Mouse (Mus musculus) splenic B cell, adult 2 months (primary cell): ENCODE measurements around the gene Pabpn1l.
"Not testable (repeated sequence)": the region's sequence is repeated elsewhere in the genome, so short reads cannot be mapped to it uniquely, and the experiment has no call there.

Experiments
- DNase-seq: peaks from one replicate; pipeline ENCODE4 v3.0.0-alpha.2; 2011; ENCODE audit warnings: low read depth, low spot score
- H3K27me3 ChIP-seq: 2 replicates; pipeline ENCODE4 v1.6.1; 2012; ENCODE audit warnings: mild to moderate bottlenecking, low read length, moderate library complexity, mixed read lengths; ENCODE audit not compliant: control insufficient read depth, poor library complexity, insufficient read depth, severe bottlenecking
- H3K36me3 ChIP-seq: 2 replicates; pipeline ENCODE4 v1.6.1; 2012; ENCODE audit warnings: mild to moderate bottlenecking, low read length, moderate library complexity, mixed read lengths; ENCODE audit not compliant: control insufficient read depth, poor library complexity, insufficient read depth, severe bottlenecking

Gene Pabpn1l

DNA sequence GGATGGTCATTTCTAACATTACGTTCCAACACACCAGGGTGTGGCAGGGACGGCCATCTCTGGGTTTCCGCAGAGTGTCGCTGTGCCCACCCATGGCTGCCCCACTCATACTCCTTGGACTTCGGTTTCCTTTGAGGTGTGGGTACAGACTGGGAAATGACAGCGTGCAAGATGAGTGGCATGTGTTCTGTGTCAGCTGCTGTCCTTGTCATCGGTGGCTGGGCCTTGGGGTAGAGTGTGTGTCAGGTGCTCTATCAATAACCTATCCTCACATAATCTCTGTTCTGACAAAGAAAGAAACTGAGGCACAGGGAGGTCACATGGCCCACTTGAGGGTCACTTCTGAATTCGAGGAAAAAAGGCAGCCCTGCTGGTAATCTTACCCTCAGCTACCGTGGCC lies 14.7 kb upstream of the Pabpn1l start:
- no peak for DNase-seq
- peaks cover 23% of the 10 kb centered on the region for H3K36me3 ChIP-seq

DNA sequence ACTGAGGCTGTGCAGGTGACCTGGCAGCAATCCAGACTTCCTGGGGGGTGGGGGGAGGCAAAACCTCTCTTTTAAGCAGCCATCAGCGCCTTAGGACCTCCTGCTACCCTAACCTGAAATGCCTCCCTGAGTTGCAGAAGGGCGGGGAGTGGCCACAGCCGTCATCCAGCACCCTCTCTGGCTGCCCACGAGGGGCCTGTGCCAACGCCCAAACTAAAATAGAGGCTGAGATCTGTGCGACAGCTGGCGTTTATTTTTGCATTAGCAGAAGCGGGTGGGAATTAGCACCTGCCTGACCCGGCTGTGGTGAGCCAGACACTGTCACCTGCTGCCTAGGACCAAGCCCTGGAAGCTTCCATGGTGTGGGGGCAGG lies 14.2 kb upstream of the Pabpn1l start:
- Histone ChIP-seq H3K36me3 (peaks cover 24% of the 10 kb centered on the region), H3K27me3 (no peaks in the 10 kb centered on the region)
- no peak for DNase-seq

More for the DNA sequence above, 14.7 kb upstream of the Pabpn1l start:
- no peaks in the 10 kb centered on the region for H3K27me3 ChIP-seq

GRCm38 (mm10) chr8:122635878-122636802 lies 13.6 kb upstream of the Pabpn1l start:
- no peak for DNase-seq
- Histone ChIP-seq H3K36me3 (peaks cover 23% of the 10 kb centered on the region), H3K27me3 (no peaks in the 10 kb centered on the region)

- no peak for DNase-seq
- H3K27me3 ChIP-seq = no peaks in the 10 kb centered on the region
Observed at GRCm38 (mm10) chr8:122633205-122633604, 10.7 kb upstream of the Pabpn1l start.

GRCm38 (mm10) chr8:122632134-122632533 lies 9.6 kb upstream of the Pabpn1l start:
- DNase-seq, H3K27me3 ChIP-seq: not testable (repeated sequence)

More at GRCm38 (mm10) chr8:122633205-122633604, 10.7 kb upstream of the Pabpn1l start:
- H3K36me3 ChIP-seq = peaks cover 26% of the 10 kb centered on the region

GRCm38 (mm10) chr8:122630696-122631095 lies 8.2 kb upstream of the Pabpn1l start:
- DNase-seq = no peak
- Histone ChIP-seq H3K36me3 (peaks cover 22% of the 10 kb centered on the region), H3K27me3 (no peaks in the 10 kb centered on the region)

More at GRCm38 (mm10) chr8:122632134-122632533, 9.6 kb upstream of the Pabpn1l start:
- H3K36me3 ChIP-seq = peaks cover 26% of the 10 kb centered on the region

GRCm38 (mm10) chr8:122629388-122629787 lies 6.8 kb upstream of the Pabpn1l start:
- no peak for DNase-seq
- Histone ChIP-seq H3K36me3 (peaks cover 17% of the 10 kb centered on the region), H3K27me3 (no peaks in the 10 kb centered on the region)

DNA sequence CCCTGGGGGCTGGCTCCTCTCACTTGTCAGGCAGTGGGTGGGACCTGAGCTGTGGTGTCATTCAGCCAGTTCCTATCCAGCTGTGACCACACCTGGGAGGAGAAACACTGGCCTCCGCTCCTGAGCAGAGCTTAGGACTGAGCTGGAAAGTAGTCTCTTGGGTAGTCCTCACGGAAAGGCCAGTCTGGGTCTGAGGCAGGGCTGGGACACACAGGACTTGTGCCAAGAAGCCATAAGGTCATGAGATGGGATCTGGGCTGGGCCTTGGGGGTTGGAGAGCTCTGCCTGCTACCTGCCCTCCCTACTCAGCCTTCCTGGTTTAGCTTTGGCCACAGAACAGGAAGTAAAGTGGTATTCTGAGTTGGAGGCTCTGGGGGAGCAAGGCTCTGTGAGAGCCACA lies 4.4 kb upstream of the Pabpn1l start:
- Histone ChIP-seq H3K27me3 (no peaks in the 10 kb centered on the region), H3K36me3 (peaks cover 9% of the 10 kb centered on the region)
- DNase-seq = no peak

DNA sequence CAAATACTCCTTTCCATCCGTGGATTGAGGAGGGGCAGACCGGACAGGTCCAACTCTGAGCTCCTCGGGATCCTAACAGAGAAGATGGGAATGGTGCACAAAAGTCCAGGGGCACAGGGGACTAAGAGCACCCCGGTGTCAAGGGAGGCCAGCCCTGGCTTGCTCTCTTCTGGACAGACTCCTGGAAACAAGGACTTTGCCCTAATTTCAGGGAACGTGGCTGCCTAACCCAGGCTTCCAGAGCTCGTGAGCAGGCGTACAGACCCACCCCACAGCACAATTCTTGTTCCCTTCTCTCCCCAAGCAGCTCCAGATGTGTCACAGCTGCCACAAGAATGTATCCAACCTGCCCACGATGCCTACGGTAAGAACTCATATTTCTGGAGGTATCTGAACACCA lies 3.3 kb upstream of the Pabpn1l start:
- no peak for DNase-seq
- peaks cover 5% of the 10 kb centered on the region for H3K36me3 ChIP-seq
- no peaks in the 10 kb centered on the region for H3K27me3 ChIP-seq

DNA sequence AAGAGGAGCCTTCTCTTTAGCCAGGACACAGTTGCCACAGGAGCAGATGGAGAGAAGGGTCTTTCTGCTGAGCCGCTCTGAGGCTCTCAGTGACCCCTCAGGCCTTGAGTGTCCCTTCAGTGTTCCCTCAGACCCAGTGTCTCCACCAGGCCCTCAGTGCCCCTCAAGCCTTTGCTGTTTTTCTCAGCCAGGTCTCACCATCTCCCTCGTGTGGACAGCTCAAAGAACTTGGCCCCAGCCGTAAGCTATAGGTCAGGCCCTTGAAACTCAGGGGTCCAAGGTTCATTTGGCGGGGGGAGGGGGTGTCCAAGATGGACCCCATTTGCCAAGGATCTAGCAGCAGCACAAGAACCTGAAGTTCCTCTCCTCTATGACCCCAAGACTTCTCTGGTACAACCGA lies 2.1 kb upstream of the Pabpn1l start:
- Histone ChIP-seq H3K36me3 (peaks cover 4% of the 10 kb centered on the region), H3K27me3 (no peaks in the 10 kb centered on the region)
- DNase-seq = no peak

- H3K36me3 ChIP-seq = peaks cover under 1% of the 10 kb centered on the region
- no peak for DNase-seq
- no peaks in the 10 kb centered on the region for H3K27me3 ChIP-seq
Observed at GRCm38 (mm10) chr8:122623844-122624642, 1.5 kb upstream of the Pabpn1l start.

DNA sequence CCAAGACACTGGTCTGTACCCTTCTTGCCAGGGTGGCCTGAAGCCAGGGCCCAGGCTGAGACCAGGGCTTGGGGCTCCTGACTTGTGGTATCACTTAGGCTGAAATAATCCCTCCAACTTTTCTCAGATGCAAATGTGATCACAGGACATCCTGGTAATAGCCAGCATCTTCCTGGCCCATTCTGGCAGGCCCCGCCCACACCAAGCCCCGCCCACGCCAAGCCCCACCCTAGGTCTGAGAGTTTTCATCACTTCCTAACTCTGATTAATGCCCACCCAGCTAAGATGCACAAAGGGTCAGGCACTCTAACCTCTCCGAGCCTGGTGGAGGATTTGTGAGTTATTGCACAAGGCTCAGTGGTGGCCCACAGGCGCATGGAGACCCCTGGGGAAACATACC lies 2.1 kb downstream of the Pabpn1l start:
- no peaks in the 10 kb centered on the region for H3K27me3 ChIP-seq
- no peaks in the 10 kb centered on the region for H3K36me3 ChIP-seq
- DNase-seq = no peak

DNA sequence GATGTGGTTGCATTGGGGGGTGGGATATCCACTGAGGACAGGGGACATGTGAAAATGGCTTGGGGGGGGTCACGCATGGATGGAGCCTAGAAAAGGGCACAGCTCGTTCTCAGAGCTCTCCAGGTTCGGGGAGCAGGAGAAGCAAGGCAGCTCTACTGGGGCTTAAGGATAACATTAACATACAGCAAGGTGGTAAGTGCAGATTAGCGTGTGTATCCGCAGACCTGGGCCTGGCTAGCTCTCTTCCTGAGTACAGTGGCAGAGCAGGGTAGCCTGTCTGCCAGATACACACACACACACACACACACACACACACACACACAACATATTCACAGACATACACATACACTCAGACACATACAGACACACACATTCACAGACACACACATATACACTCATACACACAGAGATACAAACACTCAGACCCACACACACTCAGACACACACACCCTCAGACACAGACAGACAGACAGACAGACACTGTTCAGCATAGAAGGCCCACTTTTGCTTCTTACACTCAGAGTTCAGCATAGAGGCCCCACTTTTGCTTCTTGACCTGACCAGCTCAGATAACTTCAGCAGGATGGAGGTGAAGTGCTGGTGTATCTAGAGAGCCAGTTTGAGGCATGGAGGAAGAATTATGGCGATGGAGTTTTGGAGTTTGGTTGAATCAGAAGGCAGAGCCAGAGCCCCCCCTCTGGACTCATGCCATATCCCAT lies 3.7 kb downstream of the Pabpn1l start:
- no peak for DNase-seq
- no peaks in the 10 kb centered on the region for H3K27me3 ChIP-seq
- H3K36me3 ChIP-seq = no peaks in the 10 kb centered on the region

- H3K36me3 ChIP-seq = no peaks in the 10 kb centered on the region
- DNase-seq = peak; percentile 91
Observed at GRCm38 (mm10) chr8:122617947-122618546, 4.5 kb downstream of the Pabpn1l start.

More at GRCm38 (mm10) chr8:122617947-122618546, 4.5 kb downstream of the Pabpn1l start:
- H3K27me3 ChIP-seq = no peaks in the 10 kb centered on the region
